Mouse (Mus musculus) ZHBTc4 (cell line): ENCODE results near the gene Aatf.

Experiments used
- DNase-seq: peaks from one replicate; pipeline ENCODE4 v3.0.0-alpha.2; 2011; ENCODE audit warnings: low read depth, low spot score

Gene Aatf

DNA sequence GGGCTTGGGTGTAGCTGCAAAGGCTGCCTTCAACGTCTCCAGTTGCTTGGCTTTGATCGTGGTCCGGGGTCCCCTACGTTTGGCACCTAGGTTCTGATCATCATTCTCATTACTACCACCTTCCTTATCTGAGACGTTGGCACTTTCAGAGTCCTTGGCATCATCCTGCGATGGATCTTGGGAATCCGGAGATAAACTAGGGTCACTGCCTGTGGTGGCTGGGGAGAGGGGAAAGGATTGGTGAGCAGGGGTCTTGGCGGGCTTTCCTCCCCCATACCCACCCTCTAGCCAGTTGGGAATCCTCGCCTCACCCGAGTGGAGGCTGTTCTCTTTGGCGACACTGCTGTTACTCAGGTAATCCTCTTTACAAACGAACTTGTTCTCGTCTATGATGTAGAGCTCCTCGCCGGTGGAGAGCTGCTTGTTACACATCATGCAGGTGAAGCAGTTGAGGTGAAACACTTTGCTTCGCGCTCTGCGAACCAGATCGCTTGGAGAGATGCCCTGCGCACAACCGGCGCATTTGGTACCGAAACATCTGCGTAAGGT lies 8.5 kb upstream of the Aatf start:
- peak; percentile 20 for DNase-seq

- peak; percentile 12 for DNase-seq
Observed at GRCm38 (mm10) chr11:84521071-84521390, 7.7 kb upstream of the Aatf start.

GRCm38 (mm10) chr11:84520269-84521070 lies 7.1 kb upstream of the Aatf start:
- peak; percentile 49 for DNase-seq

DNA sequence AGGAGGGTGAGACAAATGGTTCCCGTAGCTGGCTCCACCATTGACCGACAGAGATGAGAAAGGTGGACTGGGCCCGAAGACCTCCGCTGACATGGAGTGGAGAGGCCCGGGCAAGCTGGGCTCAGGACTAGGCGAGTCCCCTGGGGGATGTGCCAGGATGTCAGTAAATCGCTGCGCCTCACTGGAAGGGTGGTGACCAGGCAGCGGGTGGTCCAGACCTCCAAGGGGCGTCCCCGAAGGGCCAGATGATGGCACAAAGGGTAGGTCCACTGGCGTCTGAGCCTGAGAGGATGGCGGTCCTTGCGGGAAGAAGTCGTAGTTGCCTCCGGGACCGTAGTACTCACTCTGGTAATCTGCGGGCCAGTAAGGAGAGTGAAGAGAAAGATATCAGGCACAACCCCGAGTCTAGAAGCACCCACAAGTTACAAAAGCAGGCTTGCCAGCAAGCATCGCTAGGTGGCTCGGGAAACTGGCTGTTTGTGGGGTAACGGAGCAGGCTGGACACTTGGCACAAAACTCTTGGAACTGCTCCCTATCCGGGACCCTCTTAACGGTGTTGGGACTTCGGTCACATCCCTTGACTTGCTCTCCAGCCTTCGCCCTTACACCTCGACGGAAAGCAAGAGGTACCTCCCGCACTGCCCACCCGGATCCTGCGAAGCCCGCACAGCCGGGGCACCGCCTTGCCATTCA lies 6.4 kb upstream of the Aatf start:
- DNase-seq = peak; percentile 34

GRCm38 (mm10) chr11:84519036-84519435 lies 5.7 kb upstream of the Aatf start:
- DNase-seq = peak; percentile 10

DNA sequence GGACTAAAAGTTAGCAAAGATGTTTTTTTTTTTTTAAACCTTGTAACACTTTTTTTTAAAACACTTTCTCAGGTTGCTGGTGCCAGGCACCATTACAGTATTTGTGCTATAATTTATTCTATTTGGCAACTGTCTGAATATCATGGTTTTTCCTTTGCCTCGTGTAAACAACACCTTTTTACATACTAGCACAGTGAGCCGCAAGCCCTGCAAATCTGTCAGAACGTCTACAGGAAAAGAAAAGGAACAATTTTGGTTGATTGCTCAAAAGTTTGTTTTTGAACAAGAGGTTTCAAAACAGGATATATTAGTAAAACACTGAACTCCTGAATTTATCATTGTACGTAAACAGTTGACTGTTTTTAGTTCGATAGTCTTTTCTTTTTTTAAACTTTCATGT lies 4.9 kb upstream of the Aatf start:
- no peak for DNase-seq

DNA sequence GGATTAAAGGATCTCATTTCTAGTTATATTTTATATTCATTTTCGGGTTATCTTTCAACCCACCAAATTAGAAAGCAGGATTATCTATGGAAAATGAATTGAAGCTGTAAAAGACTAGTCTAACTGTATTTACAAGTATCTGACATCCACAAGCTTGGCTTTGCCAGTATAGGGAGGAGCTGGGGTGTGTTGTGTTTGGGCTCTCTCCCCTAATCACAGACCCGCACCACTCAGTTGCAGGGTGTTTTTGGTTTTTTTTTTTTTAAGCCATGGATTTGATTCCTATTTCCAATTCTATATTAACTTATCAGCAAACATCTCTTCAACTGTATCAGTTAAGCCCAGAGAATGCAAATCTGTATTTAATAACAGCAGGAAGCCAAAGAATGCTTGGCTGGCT lies 4.1 kb upstream of the Aatf start:
- DNase-seq = no peak

- DNase-seq = no peak
Observed at GRCm38 (mm10) chr11:84516501-84517240, 3.3 kb upstream of the Aatf start.

DNA sequence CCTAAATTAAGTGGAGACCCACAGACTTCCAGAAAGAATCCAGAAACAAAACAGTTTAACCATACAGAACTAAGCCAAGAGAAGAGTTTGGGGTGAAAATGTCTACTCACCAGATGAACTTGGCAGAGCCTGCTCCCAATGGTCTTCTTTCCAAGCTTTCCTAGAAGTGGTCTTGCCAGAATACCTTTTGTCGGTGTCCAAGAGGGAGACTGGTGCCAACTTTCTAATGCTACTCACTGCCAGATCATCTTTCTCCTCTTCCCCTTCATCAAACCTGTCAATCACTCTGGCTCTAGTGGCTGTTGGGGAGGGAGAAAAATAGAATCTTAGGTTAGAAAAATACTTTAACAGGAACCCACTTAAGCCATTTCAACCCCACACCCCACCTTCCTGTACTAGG lies 1.3 kb downstream of the Aatf start:
- DNase-seq = no peak

- peak; percentile 18 for DNase-seq
Observed at GRCm38 (mm10) chr11:84504296-84504695, 9.0 kb downstream of the Aatf start.

- peak; percentile 54 for DNase-seq
Observed at GRCm38 (mm10) chr11:84497944-84498343, 15.4 kb downstream of the Aatf start.

DNA sequence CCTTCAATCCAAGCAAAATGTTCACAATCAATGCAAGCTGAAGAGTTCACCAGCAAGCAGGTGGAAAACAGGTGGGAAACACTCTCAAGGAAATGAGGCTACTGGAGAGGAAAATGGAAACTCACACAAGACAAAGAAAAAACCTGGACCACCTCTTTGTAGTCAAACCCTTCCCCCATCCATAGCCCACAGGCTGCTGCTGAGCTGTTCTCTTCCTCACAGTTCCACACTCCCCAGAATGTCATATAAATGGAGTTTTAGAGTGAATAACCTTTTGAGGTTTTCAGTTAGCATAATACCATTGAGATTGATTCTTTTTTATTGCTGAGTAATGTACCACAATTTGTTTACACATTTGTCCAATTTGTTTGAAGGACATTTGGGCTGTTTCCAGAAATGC lies 16.4 kb downstream of the Aatf start:
- no peak for DNase-seq

DNA sequence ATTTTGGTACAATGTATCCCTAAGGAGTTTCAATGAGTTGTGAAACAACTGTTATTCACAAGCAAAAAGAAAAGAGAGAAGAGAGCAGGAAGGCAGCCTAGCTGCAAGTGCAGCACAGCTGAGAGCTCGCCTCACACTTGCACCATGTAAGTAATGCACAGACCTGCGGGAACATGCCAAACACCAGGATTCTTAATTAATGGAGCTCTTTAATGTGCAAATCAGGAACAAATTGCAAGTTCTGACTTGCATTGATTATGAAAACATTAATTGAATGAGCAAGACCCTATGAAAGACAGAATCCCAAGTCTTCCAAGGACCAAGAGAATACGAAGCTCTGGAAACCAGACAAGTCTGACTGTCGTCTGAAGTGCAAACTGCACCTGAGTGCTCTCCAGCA lies 17.5 kb downstream of the Aatf start:
- no peak for DNase-seq

DNA sequence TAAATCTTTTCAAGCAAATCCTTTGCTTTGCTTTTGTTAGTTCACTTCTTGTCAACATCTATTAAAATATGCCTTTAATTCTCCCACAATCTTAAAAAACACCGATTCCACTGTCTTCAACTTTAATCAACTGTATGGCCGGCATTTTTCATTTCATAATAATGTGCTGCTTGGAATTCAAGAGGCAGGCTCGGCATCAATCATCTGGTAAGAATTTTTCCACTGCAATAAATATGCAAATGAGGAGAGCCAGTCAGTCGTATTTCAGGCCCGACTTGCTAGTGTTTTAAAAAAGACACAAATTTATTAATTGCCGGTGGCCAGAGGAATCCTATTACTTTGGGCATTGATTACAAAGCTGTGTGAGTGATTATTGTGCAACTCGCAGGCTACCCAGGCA lies 31.7 kb downstream of the Aatf start:
- no peak for DNase-seq

DNA sequence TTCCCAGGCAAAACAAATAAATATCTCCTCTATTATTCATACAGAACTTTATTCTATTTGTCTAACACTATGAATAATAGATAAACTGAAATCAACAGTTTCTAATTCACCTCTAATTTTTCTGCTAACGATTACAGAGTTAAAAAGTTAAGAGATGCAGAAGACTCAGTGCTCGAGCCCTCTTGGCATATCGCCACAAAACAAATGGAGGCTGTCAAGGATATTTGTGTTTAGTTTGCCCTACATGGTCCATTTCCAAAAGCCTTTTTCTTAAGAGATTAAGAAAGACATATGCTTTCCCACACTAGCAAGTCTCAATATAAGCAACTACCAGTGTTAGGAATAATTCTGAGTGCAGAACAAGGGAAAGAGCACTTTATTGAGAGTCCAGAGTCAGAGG lies 32.9 kb downstream of the Aatf start:
- no peak for DNase-seq

GRCm38 (mm10) chr11:84476641-84477040 lies 36.7 kb downstream of the Aatf start:
- no peak for DNase-seq

GRCm38 (mm10) chr11:84475991-84476390 lies 37.3 kb downstream of the Aatf start:
- DNase-seq = no peak

DNA sequence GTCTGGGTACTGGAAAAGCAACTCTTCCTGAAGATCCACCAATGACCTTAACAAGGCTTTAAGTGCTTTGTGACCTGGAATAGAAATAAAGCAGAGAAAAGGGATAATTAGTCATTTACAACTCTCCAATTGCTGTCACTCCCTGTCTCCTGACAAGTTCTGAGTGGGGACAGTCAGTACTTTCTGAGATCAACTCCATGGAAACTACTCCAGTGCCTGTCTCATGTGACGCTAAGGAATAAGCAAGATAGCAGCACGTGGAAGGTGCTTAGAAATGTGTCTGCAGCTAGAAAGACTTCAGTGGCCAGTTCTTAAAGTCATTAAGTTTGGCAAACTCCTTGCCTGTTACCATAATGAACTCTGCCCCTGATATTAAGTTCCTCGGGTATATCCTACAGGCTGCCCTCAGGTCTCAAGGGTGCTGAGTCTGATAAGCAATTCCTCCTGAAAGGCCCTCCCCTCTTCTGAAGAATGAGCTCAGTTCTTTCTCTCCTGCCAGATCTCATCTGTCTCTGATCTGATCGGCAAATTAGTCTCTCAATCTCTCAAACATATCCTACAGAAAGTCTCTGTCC lies 40.1 kb downstream of the Aatf start:
- DNase-seq = no peak

- DNase-seq = no peak
Observed at GRCm38 (mm10) chr11:84464571-84464970, 48.8 kb downstream of the Aatf start.

DNA sequence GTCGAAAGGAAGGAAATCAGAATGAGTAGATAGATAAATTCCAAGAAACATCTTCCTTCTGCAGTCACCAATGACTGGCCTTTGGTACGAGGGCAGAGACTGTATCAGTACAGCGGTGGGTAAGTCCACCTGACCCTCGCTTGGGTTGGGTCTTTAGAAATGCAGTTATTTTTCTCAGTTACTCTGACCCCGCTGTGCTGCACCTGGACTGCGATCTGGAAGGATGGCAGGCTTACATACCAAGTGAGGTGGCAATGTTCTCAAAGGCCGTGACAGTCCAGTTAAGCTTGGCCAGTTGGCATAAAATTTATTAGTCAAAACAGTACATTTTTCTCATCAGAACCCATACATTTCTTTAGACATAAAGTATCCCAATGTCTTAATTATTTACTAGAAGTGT lies 59.4 kb downstream of the Aatf start:
- no peak for DNase-seq

GRCm38 (mm10) chr11:84442554-84443331 lies 70.6 kb downstream of the Aatf start:
- no peak for DNase-seq
